Mouse (Mus musculus) liver, adult (tissue): Measurements from ENCODE around the gene Strn.

ENCODE experiments used
- GATA4 ChIP-seq: IDR thresholded peaks from 2 replicates; pipeline ENCODE4 v1.6.1; 2014; ENCODE audit warnings: mild to moderate bottlenecking, low read length; ENCODE audit not compliant: insufficient replicate concordance

Gene Strn

GRCm38 (mm10) chr17:78664962-78665545 lies 71.9 kb downstream of the Strn start:
- TF ChIP-seq GATA4: no peak

DNA sequence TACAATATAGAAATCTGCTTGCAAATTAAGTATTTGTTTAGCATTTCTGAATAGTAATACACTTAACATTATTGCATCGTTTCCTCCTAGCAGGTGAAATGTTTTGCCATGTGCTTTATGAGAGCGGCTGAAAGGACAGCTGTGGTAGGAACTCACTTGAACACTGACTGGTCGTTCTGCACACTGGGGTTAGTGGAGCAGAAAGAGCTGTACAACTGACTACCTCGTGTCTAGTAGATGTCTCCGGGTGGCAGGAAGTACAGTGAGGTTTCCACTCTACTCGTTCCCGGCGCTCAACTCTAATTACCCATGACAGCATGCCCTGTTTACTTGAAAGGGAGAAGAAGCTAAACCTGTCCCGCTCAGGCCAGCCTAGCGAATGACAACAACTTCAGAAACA lies 82.2 kb downstream of the Strn start:
- no peak for TF ChIP-seq GATA4

DNA sequence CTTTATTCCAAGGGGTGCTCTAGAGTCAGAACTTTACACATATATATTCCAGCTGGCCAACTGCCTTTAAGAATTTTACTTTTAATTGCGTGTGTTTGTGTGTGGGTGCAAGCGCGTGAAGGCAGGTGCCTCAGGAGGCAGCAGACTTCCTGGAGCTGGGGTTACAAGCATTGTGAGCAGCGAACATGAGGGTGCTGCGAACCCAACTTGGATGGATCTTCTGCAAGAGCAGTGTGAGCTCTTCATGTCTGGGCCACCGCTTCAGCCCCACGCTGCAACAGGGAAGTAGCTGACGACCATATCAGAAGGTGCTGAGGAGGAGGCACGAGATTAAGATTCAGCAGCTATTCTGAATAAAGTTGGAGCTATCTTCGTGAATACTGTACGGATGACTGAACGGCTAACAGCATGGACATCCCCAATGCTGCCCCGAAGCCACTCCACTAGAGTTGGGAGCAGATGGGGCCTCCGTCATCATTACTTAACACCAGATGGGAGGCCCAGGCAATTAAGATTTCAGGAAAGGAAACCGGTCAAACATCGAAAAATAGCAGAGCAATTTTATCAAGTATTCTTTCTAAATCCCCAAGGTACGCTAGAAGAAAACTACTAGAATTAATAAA lies 93.0 kb downstream of the Strn start:
- TF ChIP-seq GATA4: no peak

- TF ChIP-seq GATA4: no peak
Observed at GRCm38 (mm10) chr17:78642259-78642658, 94.7 kb downstream of the Strn start.

- TF ChIP-seq GATA4: no peak
Observed at GRCm38 (mm10) chr17:78640387-78640786, 96.6 kb downstream of the Strn start.

- TF ChIP-seq GATA4: no peak
Observed at GRCm38 (mm10) chr17:78639099-78639498, 97.9 kb downstream of the Strn start.

DNA sequence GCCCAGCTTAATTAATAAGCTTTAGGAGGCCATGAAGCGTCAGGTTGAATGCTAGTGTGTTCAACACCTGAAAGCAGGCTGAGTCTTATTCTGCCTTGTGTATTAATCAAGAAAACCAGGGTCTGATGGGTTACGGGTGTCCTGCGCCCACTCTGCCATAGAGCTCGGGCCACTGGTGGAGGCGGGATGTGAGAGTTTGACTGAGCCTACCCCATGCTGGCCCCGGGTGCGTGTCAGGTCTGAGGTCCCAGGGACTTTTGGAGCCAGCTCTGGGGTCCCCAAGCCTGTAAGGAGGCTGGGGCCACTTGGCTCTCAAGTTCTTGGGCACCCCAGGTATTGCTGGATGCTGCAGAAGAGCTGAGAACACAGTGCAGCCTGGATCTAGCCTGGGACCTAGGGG lies 99.9 kb downstream of the Strn start:
- no peak for TF ChIP-seq GATA4

DNA sequence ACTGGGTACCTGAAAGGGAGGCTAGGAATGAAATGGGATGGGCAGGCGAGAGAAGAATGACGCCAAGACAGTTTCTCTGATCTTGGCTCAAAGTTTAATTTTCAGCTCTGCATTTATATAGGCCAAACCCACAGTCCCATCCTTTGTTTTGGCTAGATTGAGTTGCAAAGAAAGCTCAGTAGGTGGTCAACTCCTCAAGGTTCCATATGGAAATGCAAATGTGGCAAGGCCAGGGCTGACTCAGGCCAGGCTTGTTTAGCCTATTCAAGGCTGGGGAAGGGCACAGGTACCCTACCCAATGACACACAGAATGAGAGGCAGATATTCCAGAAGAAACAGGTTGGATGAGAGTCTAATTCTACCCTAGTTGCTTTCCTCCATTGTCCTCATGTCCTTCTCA lies 101.4 kb downstream of the Strn start:
- no peak for TF ChIP-seq GATA4

- no peak for TF ChIP-seq GATA4
Observed at GRCm38 (mm10) chr17:78624941-78625340, 112.1 kb downstream of the Strn start.

- no peak for TF ChIP-seq GATA4
Observed at GRCm38 (mm10) chr17:78621863-78622262, 115.1 kb downstream of the Strn start.

DNA sequence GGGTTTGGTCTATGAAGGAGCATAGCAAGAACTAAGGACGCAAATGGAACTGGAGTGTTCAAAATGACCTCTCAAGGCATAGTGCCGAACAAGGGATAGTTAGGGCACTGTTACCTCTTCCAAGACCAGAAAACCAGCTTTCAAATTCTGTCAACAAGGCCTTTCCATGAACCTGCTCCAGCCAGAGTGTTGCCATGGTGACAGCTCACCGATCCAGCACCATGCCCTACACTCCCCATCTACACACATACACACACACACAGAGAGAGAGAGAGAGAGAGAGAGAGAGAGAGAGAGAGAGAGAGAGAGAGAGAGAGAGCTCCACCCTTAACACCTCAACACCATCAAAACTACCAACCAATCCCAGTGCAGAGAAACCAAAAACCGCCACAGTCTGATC lies 116.3 kb downstream of the Strn start:
- no peak for TF ChIP-seq GATA4

DNA sequence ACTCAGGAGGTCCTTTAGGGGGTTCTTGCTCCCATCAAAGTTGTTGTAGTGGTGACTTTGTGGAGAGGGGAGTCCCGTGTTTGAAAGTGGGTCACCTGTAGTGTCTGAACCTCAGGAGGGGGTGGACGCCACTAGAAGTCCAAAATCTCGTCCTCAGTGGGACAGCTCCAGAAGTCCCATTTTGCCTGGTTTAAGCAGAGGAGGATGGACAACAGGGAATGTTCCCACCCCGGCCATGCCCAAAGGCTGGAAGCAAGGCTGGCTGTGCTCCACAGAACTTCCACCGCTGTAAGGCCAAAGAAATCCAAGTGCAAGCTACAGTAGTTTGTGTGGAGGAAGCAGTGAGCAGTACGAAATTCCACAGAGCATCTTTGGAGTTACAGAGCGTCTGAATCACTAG lies 117.0 kb downstream of the Strn start:
- no peak for TF ChIP-seq GATA4

- no peak for TF ChIP-seq GATA4
Observed at GRCm38 (mm10) chr17:78618164-78618693, 118.8 kb downstream of the Strn start.

- TF ChIP-seq GATA4: no peak
Observed at GRCm38 (mm10) chr17:78615096-78615495, 121.9 kb downstream of the Strn start.

DNA sequence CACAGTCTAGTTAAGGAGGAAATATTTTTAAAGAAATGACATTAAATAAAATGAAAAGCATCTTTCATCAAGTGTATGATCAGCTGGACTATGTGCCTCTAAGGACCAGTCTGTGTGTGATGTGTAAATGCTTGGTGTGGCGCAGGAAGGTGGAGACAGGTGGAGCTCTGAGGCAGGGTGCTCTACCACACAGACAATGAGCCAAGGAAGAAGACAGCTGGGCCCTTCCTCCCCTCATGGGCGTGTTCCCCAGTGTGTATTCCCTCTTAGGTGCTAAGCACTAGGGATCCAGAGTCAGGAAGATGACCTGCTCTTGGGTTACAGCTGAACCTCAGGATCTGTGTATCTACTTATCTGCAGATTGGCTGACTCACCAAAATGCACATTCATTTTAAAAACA lies 122.5 kb downstream of the Strn start:
- TF ChIP-seq GATA4: no peak

- TF ChIP-seq GATA4: no peak
Observed at GRCm38 (mm10) chr17:78611117-78611516, 125.9 kb downstream of the Strn start.

- no peak for TF ChIP-seq GATA4
Observed at GRCm38 (mm10) chr17:78609191-78609855, 127.7 kb downstream of the Strn start.

DNA sequence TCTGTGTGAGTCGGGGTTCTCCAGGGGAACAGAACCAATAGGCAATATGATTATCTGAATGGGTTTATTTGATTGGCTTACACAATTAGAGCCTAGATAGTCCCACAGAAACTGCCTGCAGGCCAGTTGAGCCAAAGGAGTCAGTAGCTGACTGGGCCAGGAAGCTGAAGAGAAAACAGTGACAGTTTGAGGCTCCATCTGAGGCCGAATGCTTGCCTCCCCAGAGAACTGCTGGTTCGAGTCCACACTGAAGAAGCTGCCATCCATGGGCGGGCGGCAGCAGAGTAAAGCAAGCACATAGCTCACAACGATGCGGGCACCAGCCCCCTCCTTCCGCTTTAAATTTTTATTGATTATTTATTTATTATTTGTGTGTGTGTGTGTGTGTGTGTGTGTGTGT lies 128.3 kb downstream of the Strn start:
- no peak for TF ChIP-seq GATA4
